Mouse (Mus musculus) midbrain, postnatal 0 days (tissue): Measurements from ENCODE around the gene Btnl2. TPM values are rescaled to one million over a fixed set of nuclear protein-coding genes. Genes with fewer than 3 reads are reported as not detected.

ENCODE experiments used
- ATAC-seq: fragments of 200-750 bp; cut with Nextera tagmentation; 2 replicates; pipeline ENCODE4 v1.8.0; 2017; ENCODE audit warnings: moderate number of reproducible peaks, mild to moderate bottlenecking, moderate TSS enrichment, moderate library complexity; ENCODE audit not compliant: low FRiP score
- DNase-seq: peaks from one replicate; pipeline ENCODE4 v3.0.0-alpha.2; 2015; ENCODE audit warnings: low spot score
- H3K27ac ChIP-seq: fragments of 300-500 bp; sonication (generic); 2 replicates; pipeline ENCODE4 v1.5.1; 2014; ENCODE audit warnings: low read depth, mild to moderate bottlenecking, low read length, mixed read lengths
- H3K27me3 ChIP-seq: fragments of 300-500 bp; sonication (generic); 2 replicates; pipeline ENCODE4 v1.6.1; 2014; ENCODE audit warnings: low read length, control low read depth, mixed read lengths; ENCODE audit not compliant: insufficient read depth
- H3K36me3 ChIP-seq: fragments of 300-500 bp; sonication (generic); 2 replicates; pipeline ENCODE4 v1.6.1; 2014; ENCODE audit warnings: low read length, control low read depth, mixed read lengths; ENCODE audit not compliant: insufficient read depth
- H3K4me1 ChIP-seq: fragments of 300-500 bp; sonication (generic); 2 replicates; pipeline ENCODE4 v1.6.1; 2014; ENCODE audit warnings: mild to moderate bottlenecking, control low read depth, antibody characterized with exemption, low read length, mixed read lengths; ENCODE audit not compliant: insufficient read depth
- H3K4me2 ChIP-seq: fragments of 300-500 bp; sonication (generic); 2 replicates; pipeline ENCODE4 v1.6.1; 2014; ENCODE audit warnings: low read depth, mild to moderate bottlenecking, low read length, mixed read lengths; ENCODE audit not compliant: poor library complexity, severe bottlenecking
- H3K4me3 ChIP-seq: fragments of 300-500 bp; sonication (generic); 2 replicates; pipeline ENCODE4 v1.5.1; 2014; ENCODE audit warnings: low read depth, mild to moderate bottlenecking, low read length, moderate library complexity
- H3K9ac ChIP-seq: fragments of 300-500 bp; sonication (generic); replicated peaks from 2 replicates; pipeline ENCODE4 v1.6.1; 2014; ENCODE audit warnings: mild to moderate bottlenecking, low read length, moderate library complexity, mixed read lengths; ENCODE audit not compliant: poor library complexity, severe bottlenecking
- H3K9me3 ChIP-seq: fragments of 300-500 bp; sonication (generic); 2 replicates; pipeline ENCODE4 v1.6.1; 2016; ENCODE audit warnings: low read length, control low read depth
- CTCF ChIP-seq: IDR thresholded peaks from 2 replicates; pipeline ENCODE4 v1.5.1; 2016; ENCODE audit warnings: antibody characterized with exemption, mild to moderate bottlenecking
- WGBS: fragments of 180-500 bp; shearing (Covaris S2); extraction: QIAGEN DNeasy Blood & Tissue Kit; methylation state at CpG from one replicate; pipeline ENCODE4 v1.1.7; 2014; 5-methylcytosine and 5-hydroxymethylcytosine counted together
- polyA plus RNA-seq: library from polyadenylated mRNA; unstranded; fragments of >200 nt; fragmentation: Nextera tagmentation; extraction: Ambion mirVana; gene quantifications from 2 replicates; pipeline ENCODE4 v1.2.1, GENCODE M21; 2015
- total RNA-seq: library from RNA; depleted of rRNA; stranded (reverse); fragments of >200 nt; gene quantifications from 2 replicates; pipeline ENCODE4 v1.2.3, GENCODE M21; 2014

Btnl2 gene
- total and polyA plus RNA-seq, 2 experiments from 2014 or later, result not detected

GRCm38 (mm10) chr17:34384699-34385098, 30.1 kb downstream of the Btnl2 start:
- Histone ChIP-seq H3K9ac (no peak overlapping the region), H3K27ac (no peak overlapping the region), H3K4me2 (no peak overlapping the region), H3K4me3 (no peak overlapping the region), H3K4me1 (no peaks in the 10 kb centered on the region), H3K36me3 (no peaks in the 10 kb centered on the region), H3K27me3 (no peaks in the 10 kb centered on the region), H3K9me3 (no peaks in the 10 kb centered on the region)
- ATAC-seq (no peak), DNase-seq (no peak)
- no peak for TF ChIP-seq CTCF
- 74% methylated on average over 3 of the region's 3 CpGs for WGBS

- DNase-seq, result no peak
- no peak for TF ChIP-seq CTCF
- no peak overlapping the region for H3K4me3 ChIP-seq
These were observed 32.0 kb downstream of the Btnl2 start for GRCm38 (mm10) chr17:34386656-34387055.

GRCm38 (mm10) chr17:34388513-34388912, 33.9 kb downstream of the Btnl2 start:
- H3K9ac ChIP-seq, result no peak overlapping the region
- H3K27ac ChIP-seq, result no peak overlapping the region
- H3K9me3 ChIP-seq, result no peaks in the 10 kb centered on the region
- no peaks in the 10 kb centered on the region for H3K36me3 ChIP-seq
- DNase-seq (peak; percentile 36), ATAC-seq (no peak)
- peak; percentile 76 for TF ChIP-seq CTCF
- no peaks in the 10 kb centered on the region for H3K27me3 ChIP-seq
- H3K4me3 ChIP-seq, result no peak overlapping the region
- no peak overlapping the region for H3K4me2 ChIP-seq
- no peaks in the 10 kb centered on the region for H3K4me1 ChIP-seq
- 31% methylated on average over 4 of the region's 4 CpGs for WGBS

More at GRCm38 (mm10) chr17:34386656-34387055, 32.0 kb downstream of the Btnl2 start:
- H3K36me3 ChIP-seq, result no peaks in the 10 kb centered on the region
- no peaks in the 10 kb centered on the region for H3K4me1 ChIP-seq
- no peak overlapping the region for H3K9ac ChIP-seq
- ATAC-seq, result no peak
- 73% methylated on average over 2 of the region's 2 CpGs for WGBS
- no peaks in the 10 kb centered on the region for H3K9me3 ChIP-seq
- no peak overlapping the region for H3K4me2 ChIP-seq
- no peak overlapping the region for H3K27ac ChIP-seq
- H3K27me3 ChIP-seq, result no peaks in the 10 kb centered on the region

GRCm38 (mm10) chr17:34391507-34391906, 36.9 kb downstream of the Btnl2 start:
- Histone ChIP-seq H3K9me3 (no peaks in the 10 kb centered on the region), H3K4me3 (no peak overlapping the region), H3K4me1 (no peaks in the 10 kb centered on the region), H3K27me3 (no peaks in the 10 kb centered on the region), H3K9ac (no peak overlapping the region), H3K36me3 (no peaks in the 10 kb centered on the region), H3K4me2 (no peak overlapping the region; the same call in 1 of the 2 replicates), H3K27ac (no peak overlapping the region)
- TF ChIP-seq CTCF, result no peak
- 73% methylated on average over 7 of the region's 7 CpGs for WGBS
- ATAC-seq, result no peak
- no peak for DNase-seq

- Histone ChIP-seq H3K4me1 (no peaks in the 10 kb centered on the region), H3K4me2 (peak overlapping the region; percentile 76), H3K4me3 (peak overlapping the region; percentile 36), H3K9ac (peak overlapping the region; percentile 48; the same call in 1 of the 2 replicates), H3K27ac (no peak overlapping the region), H3K36me3 (no peaks in the 10 kb centered on the region), H3K9me3 (no peaks in the 10 kb centered on the region), H3K27me3 (no peaks in the 10 kb centered on the region)
- WGBS, result 3% methylated on average over 24 of the region's 24 CpGs
- ATAC-seq (0 out of 2 replicates have a peak, but pooled peaks have one; percentile 52), DNase-seq (peak; percentile 38)
- no peak for TF ChIP-seq CTCF
These were observed 37.7 kb downstream of the Btnl2 start for GRCm38 (mm10) chr17:34392321-34392720.

- no peak for DNase-seq
- TF ChIP-seq CTCF, result peak; percentile 47
- H3K4me2 ChIP-seq, result no peak overlapping the region
- ATAC-seq, result no peak
- H3K27ac ChIP-seq, result no peak overlapping the region
- no peaks in the 10 kb centered on the region for H3K9me3 ChIP-seq
- H3K36me3 ChIP-seq, result no peaks in the 10 kb centered on the region
- WGBS, result 61% methylated on average over 5 of the region's 5 CpGs
- no peak overlapping the region for H3K4me3 ChIP-seq
- H3K4me1 ChIP-seq, result no peaks in the 10 kb centered on the region
- no peak overlapping the region for H3K9ac ChIP-seq
- H3K27me3 ChIP-seq, result no peaks in the 10 kb centered on the region
These were observed 42.7 kb downstream of the Btnl2 start for GRCm38 (mm10) chr17:34397357-34397756.
